Mouse (Mus musculus) heart, postnatal 0 days (tissue): ENCODE measurements around the gene Cdip1. TPM values are rescaled to one million over a fixed set of nuclear protein-coding genes. Genes with fewer than 3 reads are reported as not detected.
"Not testable (repeated sequence)": the region's sequence is repeated elsewhere in the genome, so short reads cannot be mapped to it uniquely, and the experiment has no call there.

Experiments used
- ATAC-seq: fragments of 200-750 bp; cut with Nextera tagmentation; 2 replicates; pipeline ENCODE4 v1.8.0; 2017; ENCODE audit warnings: low read depth, moderate number of reproducible peaks, moderate library complexity; ENCODE audit not compliant: insufficient read depth
- DNase-seq: peaks from one replicate; pipeline ENCODE4 v3.0.0-alpha.2; 2016; ENCODE audit warnings: low spot score
- H3K27ac ChIP-seq: fragments of 300-500 bp; sonication (generic); 2 replicates; pipeline ENCODE4 v1.5.1; 2014; ENCODE audit warnings: low read depth, mild to moderate bottlenecking
- H3K27me3 ChIP-seq: fragments of 300-500 bp; sonication (generic); 2 replicates; pipeline ENCODE4 v1.6.1; 2014; ENCODE audit warnings: low read length, mixed read lengths; ENCODE audit not compliant: control insufficient read depth, insufficient read depth
- H3K36me3 ChIP-seq: fragments of 300-500 bp; sonication (generic); replicated peaks from 2 replicates; pipeline ENCODE4 v1.6.1; 2014; ENCODE audit warnings: low read length, mixed read lengths; ENCODE audit not compliant: control insufficient read depth, insufficient read depth
- H3K4me1 ChIP-seq: fragments of 300-500 bp; sonication (generic); 2 replicates; pipeline ENCODE4 v1.6.1; 2014; ENCODE audit warnings: antibody characterized with exemption; ENCODE audit not compliant: control insufficient read depth, insufficient read depth
- H3K4me2 ChIP-seq: fragments of 300-500 bp; sonication (generic); 2 replicates; pipeline ENCODE4 v1.6.1; 2014; ENCODE audit warnings: low read depth, mild to moderate bottlenecking, low read length, moderate library complexity
- H3K4me3 ChIP-seq: fragments of 300-500 bp; sonication (generic); 2 replicates; pipeline ENCODE4 v1.5.1; 2014; ENCODE audit warnings: low read depth, low read length
- H3K9ac ChIP-seq: fragments of 300-500 bp; sonication (generic); replicated peaks from 2 replicates; pipeline ENCODE4 v1.6.1; 2014; ENCODE audit warnings: low read depth, low read length, mixed read lengths
- H3K9me3 ChIP-seq: fragments of 300-500 bp; sonication (generic); replicated peaks from 2 replicates; pipeline ENCODE4 v1.6.1; 2016; ENCODE audit warnings: low read length; ENCODE audit not compliant: control insufficient read depth
- CTCF ChIP-seq: IDR thresholded peaks from 2 replicates; pipeline ENCODE4 v1.5.1; 2016; ENCODE audit warnings: antibody characterized with exemption, control low read depth, low read depth
- EP300 ChIP-seq: IDR thresholded peaks from 2 replicates; pipeline ENCODE4 v1.6.1; 2016; ENCODE audit warnings: antibody characterized with exemption, low read depth
- WGBS: fragments of 180-500 bp; shearing (Covaris S2); extraction: QIAGEN DNeasy Blood & Tissue Kit; methylation state at CpG from one replicate; pipeline ENCODE4 v1.1.7; 2014; 5-methylcytosine and 5-hydroxymethylcytosine counted together
- polyA plus RNA-seq: library from polyadenylated mRNA; unstranded; fragments of >200 nt; fragmentation: Nextera tagmentation; extraction: Ambion mirVana; gene quantifications from 2 replicates; pipeline ENCODE4 v1.2.1, GENCODE M21; 2015
- total RNA-seq: library from RNA; depleted of rRNA; stranded (reverse); fragments of >200 nt; gene quantifications from 2 replicates; pipeline ENCODE4 v1.2.3, GENCODE M21; 2014; ENCODE audit warnings: low replicate concordance

Gene Cdip1
- total and polyA plus RNA-seq, 2 experiments from 2014 or later: 123 to 149 TPM

DNA sequence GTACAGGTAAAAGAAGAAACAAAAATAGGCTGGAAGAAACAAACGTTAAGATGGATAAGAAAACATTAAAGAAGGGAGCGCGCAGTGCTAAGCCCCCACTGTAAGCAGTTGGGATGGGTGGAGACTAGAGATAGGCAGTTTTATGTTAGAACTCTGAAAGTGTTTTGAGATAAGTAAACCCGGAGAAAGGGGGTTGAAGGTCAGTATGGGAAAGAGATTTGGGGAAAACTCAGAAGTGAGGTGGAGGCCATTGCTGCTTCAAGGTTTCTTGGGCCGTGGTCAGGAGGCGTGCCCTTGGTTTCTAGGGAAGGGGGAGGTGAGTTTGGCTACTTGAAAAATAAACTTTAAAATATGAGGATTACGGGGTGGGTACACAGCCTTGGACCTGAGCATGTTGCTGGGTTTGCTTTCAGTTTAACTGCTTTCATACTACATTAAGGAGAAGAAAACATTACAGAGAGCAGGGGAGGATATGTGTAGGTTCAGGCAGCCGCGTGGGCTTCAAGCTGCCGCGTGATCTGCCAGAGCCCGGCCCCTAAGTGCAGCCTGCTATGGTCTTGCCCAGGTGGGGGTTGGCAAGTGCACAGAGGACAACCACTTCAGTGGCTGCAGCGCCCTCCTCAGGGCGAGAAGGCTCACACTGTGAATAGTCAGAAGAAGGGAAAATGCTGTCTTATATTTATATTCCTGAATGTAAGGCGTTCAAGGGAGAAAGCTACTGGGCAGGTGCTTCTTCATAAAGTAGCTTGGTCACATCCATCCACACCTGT, 41.7 kb upstream of the Cdip1 start:
- ATAC-seq (no peak), DNase-seq (no peak)
- TF ChIP-seq CTCF: no peak
- no peak for TF ChIP-seq EP300
- H3K9ac ChIP-seq: no peak overlapping the region
- H3K4me3 ChIP-seq: no peak overlapping the region
- H3K27me3 ChIP-seq: no peaks in the 10 kb centered on the region
- no peaks in the 10 kb centered on the region for H3K9me3 ChIP-seq
- no peak overlapping the region for H3K4me2 ChIP-seq
- no peaks in the 10 kb centered on the region for H3K4me1 ChIP-seq
- no peaks in the 10 kb centered on the region for H3K36me3 ChIP-seq
- WGBS: 61% methylated on average over 15 of the region's 15 CpGs
- H3K27ac ChIP-seq: no peak overlapping the region

- Histone ChIP-seq H3K9me3 (no peaks in the 10 kb centered on the region), H3K9ac (no peak overlapping the region), H3K36me3 (no peaks in the 10 kb centered on the region), H3K27ac (no peak overlapping the region), H3K4me2 (no peak overlapping the region), H3K27me3 (no peaks in the 10 kb centered on the region), H3K4me3 (no peak overlapping the region), H3K4me1 (no peaks in the 10 kb centered on the region)
- 83% methylated on average over 6 of the region's 6 CpGs for WGBS
- ATAC-seq: no peak
- TF ChIP-seq EP300 (no peak), CTCF (no peak)
- DNase-seq: no peak
Observed at GRCm38 (mm10) chr16:4829271-4829900, 39.3 kb upstream of the Cdip1 start.

DNA sequence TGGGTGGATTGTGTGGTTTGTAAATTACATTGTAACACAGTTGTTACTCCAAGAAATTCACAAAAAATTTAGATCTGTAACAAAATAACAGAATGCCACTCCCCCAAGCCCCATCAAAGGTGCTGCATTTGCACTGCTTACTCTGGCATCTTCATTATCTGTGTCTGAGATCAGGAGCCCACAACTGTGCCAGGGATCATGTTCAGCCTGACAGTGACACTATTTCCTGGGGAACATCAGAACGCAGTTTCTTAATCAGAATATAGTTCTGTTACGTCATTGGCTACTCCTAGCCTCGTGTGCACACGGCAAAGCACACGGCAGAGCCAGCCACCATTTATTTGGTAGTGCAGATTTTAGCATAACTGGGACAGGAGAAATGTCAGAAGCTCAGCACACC, 37.5 kb upstream of the Cdip1 start:
- H3K36me3 ChIP-seq: no peaks in the 10 kb centered on the region
- TF ChIP-seq EP300 (no peak), CTCF (no peak)
- no peak overlapping the region for H3K4me2 ChIP-seq
- no peaks in the 10 kb centered on the region for H3K27me3 ChIP-seq
- no peaks in the 10 kb centered on the region for H3K9me3 ChIP-seq
- no peak overlapping the region for H3K27ac ChIP-seq
- 87% methylated on average over 5 of the region's 5 CpGs for WGBS
- H3K4me3 ChIP-seq: no peak overlapping the region
- no peak for DNase-seq
- H3K4me1 ChIP-seq: no peaks in the 10 kb centered on the region
- H3K9ac ChIP-seq: no peak overlapping the region
- ATAC-seq: no peak

DNA sequence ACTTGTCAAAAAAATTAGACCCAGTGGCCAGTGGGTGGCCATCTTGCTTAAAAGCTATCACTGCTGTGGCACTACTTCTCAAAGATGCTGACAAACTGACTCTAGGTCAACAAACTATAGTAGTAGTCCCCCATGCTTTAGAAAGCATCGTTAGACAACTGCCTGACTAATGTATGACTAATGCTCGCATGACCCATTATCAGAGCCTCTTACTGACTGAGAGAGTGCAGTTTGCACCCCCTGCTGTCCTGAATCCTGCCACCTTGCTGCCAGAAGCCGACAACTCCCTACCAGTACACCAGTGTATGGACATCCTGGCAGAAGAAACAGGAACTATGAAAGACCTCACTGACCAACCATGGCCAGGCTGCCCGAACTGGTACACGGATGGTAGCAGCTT, 34.4 kb upstream of the Cdip1 start:
- H3K9me3 ChIP-seq: peaks cover 15% of the 10 kb centered on the region; the same call in 1 of the 2 replicates

DNA sequence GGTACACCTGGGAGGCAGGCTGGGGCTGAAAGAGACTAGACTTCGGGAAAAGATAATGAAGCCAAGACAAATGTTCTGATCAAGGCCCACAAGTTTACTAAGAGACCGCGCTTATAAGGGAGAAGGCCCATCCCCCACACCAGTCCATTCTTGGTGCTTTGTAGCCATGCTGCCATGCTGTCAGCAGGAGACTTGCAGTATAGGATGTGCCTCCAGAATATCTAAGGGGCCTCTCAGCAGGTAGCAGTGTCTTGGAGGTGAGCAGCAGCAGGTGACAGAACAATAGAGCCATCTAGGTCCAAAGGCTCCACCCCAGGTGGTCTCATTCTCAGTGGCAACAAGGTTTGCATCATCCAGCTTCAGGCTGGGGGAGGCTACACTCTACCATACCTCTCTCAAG, 28.3 kb upstream of the Cdip1 start:
- Histone ChIP-seq H3K9ac (no peak overlapping the region), H3K9me3 (peaks cover 15% of the 10 kb centered on the region; the same call in 1 of the 2 replicates), H3K4me1 (no peaks in the 10 kb centered on the region), H3K4me3 (no peak overlapping the region), H3K36me3 (no peaks in the 10 kb centered on the region), H3K4me2 (no peak overlapping the region), H3K27ac (no peak overlapping the region), H3K27me3 (no peaks in the 10 kb centered on the region)
- TF ChIP-seq EP300 (no peak), CTCF (no peak)
- no peak for DNase-seq
- WGBS: 83% methylated on average over 3 of the region's 3 CpGs
- ATAC-seq: no peak

More for the DNA sequence above, 34.4 kb upstream of the Cdip1 start:
- H3K27me3 ChIP-seq, H3K4me1 ChIP-seq, H3K4me2 ChIP-seq, ATAC-seq, H3K4me3 ChIP-seq, H3K27ac ChIP-seq, H3K36me3 ChIP-seq, DNase-seq, H3K9ac ChIP-seq: not testable (repeated sequence)
- WGBS: 69% methylated on average over 5 of the region's 5 CpGs

DNA sequence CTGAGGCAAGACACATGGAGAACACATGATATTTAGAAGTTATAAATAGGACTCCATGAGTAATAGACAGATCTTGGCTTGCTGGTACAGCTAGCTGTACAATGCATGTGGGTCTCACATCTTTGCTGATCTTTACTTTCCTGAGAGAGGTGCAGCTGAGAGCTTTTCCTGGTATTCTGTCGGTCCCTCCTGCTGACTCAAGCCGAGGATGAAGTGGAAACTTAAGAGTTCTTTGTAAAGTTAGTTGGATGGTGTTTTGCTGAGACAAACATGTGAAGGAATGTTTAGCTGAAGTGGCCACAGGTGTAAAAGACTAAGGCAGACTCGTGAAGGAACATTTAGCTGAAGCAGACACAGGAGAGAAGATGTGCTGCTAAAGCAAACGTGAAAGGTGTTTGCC, 6.5 kb upstream of the Cdip1 start:
- Histone ChIP-seq H3K27ac (no peak overlapping the region), H3K4me1 (no peaks in the 10 kb centered on the region), H3K27me3 (no peaks in the 10 kb centered on the region), H3K36me3 (no peaks in the 10 kb centered on the region), H3K9ac (no peak overlapping the region), H3K9me3 (no peaks in the 10 kb centered on the region), H3K4me3 (no peak overlapping the region), H3K4me2 (no peak overlapping the region)
- no peak for TF ChIP-seq EP300
- 0 out of 2 replicates have a peak, but pooled peaks have one; percentile 33 for ATAC-seq
- DNase-seq: no peak
- 67% methylated on average over 4 of the region's 4 CpGs for WGBS
